Mouse (Mus musculus) ES-Bruce4 (cell line): ENCODE measurements at regions not wholly inside any gene's neighbourhood (a gene's known extent, or its start where the extent isn't known, plus 50 kb on each side); places are given as distances from the start of the nearest gene placed in this dataset.

Source experiments
- CTCF ChIP-seq: IDR thresholded peaks from one replicate; pipeline ENCODE4 v1.8.1; 2011; ENCODE audit warnings: low read depth, low read length
- POLR2A ChIP-seq: IDR thresholded peaks from one replicate; pipeline ENCODE4 v1.8.1; 2011; ENCODE audit warnings: low read length; ENCODE audit not compliant: insufficient read depth

DNA sequence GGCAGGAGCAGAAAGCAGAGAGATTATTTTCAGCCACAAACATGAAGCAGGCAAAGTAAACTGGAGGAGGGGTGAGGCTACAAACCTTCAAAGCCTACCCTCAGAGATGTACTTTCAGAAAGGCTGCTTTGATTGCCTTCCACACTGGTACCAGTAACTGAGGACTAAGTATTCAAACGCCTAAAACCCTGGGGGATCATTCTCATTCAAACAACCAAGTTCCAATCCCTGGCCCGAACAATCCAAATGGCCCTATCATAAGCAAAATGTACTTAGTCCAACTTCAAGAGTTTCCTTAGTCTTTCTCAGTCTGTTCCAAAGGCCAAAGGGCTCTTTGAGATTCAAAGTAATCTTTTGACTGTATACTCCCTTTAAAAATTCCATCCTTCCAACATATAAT, 270.5 kb downstream of the Foxa2 start:
- TF ChIP-seq POLR2A (no peak), CTCF (no peak)
